In the genomic region with DNA sequence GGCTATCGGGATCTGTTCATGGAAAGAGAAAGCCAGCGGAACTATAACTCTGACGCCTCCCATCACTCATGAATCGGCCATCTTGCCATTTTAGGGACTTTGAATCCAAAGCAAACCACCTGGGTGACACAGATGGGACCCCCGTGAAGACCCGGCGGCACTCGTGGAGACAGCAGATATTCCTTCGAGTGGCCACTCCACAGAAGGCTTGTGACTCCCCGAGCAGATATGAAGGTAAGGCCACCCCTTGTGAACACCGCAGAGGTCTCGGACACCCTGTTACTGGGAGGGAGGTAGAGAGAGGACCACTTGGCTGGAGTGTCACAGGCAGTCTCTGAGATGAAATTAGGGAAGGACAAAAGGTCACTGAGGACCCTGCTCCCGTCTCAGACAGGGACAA, we compare ENCODE assay signal across 12 mouse cellular contexts.
"Had no signal": no experiment of that assay in that cellular context is flagged by ENCODE, and none has a peak within 500 bp of the region (broad histone marks: within the 10 kb centered on the region; RNA-seq: fewer than 3 reads in every experiment).

No protein-coding gene starts in this region.

- DNase-seq: retina, postnatal 1 day; right cerebral cortex, adult 18-20 months; right cerebral cortex, postnatal 14 days; right cerebral cortex, postnatal 25 days; right cerebral cortex, postnatal 4 days; spleen, adult 18-20 months; thymus, adult 18-20 months; thymus, adult 2 months; thymus, postnatal 14 days; thymus, postnatal 25 days; thymus, postnatal 36 days; thymus, postnatal 4 days had no signal
